Mouse (Mus musculus): ENCODE data around the gene Dab2ip. TPM values are rescaled to one million over a fixed set of nuclear protein-coding genes. Genes with fewer than 3 reads are reported as not detected.

Gene Dab2ip
- total and polyA plus RNA-seq, 3 experiments = 4.9 to 15.6 (median 7.8) TPM

- Histone ChIP-seq H3K36me3 (replicated peaks in 1 of 2; ENCODE audit: control insufficient read depth in 1 of 2, insufficient read depth in 1 of 2, low read length in 1 of 2) (peaks cover 2 to 16% of the 10 kb centered on the region in 2 experiments), H3K79me2 (replicated peaks; ENCODE audit: control insufficient read depth, extremely low read depth, insufficient read depth, poor library complexity, severe bottlenecking) (no peaks in the 10 kb centered on the region), H3K4me3 (replicated peaks in 1 of 3; ENCODE audit: low read depth in 2 of 3, low read length in 2 of 3, poor library complexity in 1 of 3) (no peak overlapping the region), H3K4me2 (ENCODE audit: insufficient read depth, low read depth, poor library complexity, severe bottlenecking) (no peak overlapping the region), H3K9ac (ENCODE audit: insufficient read depth, low read depth) (no peak overlapping the region), H3K4me1 (ENCODE audit: control insufficient read depth in 1 of 2, insufficient read depth in 2 of 2) (peaks cover 27 to 32% of the 10 kb centered on the region in 2 experiments), H3K9me3 (replicated peaks; ENCODE audit: low read length) (no peaks in the 10 kb centered on the region), H3K27ac (ENCODE audit: insufficient read depth, low read depth) (no peak overlapping the region), H3K27me3 (replicated peaks) (no peaks in the 10 kb centered on the region)
- dilution Hi-C loops (cut with MboI; ENCODE audit: extremely low pct_ligation_motif_present, extremely low pct_unique_long_range_greater_than_20kb, low sequenced_read_pairs) = no loop called here
- in situ Hi-C loops (cut with MboI; ENCODE audit: low pct_ligation_motif_present, low pct_unique_long_range_greater_than_20kb, low sequenced_read_pairs) = no loop called here
- TF ChIP-seq ELF1 (IDR thresholded peaks at IDR 0.05; ENCODE audit: low read depth, low read length) (no peak), POLR2AphosphoS2 (IDR thresholded peaks at IDR 0.05; ENCODE audit: low read depth, low read length) (no peak), SMC3 (IDR thresholded peaks at IDR 0.05; ENCODE audit: low read depth, low read length) (no peak), MAZ (IDR thresholded peaks at IDR 0.05; ENCODE audit: low read depth, low read length) (no peak), ZKSCAN1 (IDR thresholded peaks at IDR 0.05; ENCODE audit: borderline replicate concordance, low read depth, low read length) (no peak), EP300 (IDR thresholded peaks at IDR 0.05; ENCODE audit: low read length) (no peak)
- DNase-seq (ENCODE audit: extremely low read depth) = no peak
These were observed 82.5 kb downstream of the Dab2ip start for GRCm38 (mm10) chr2:35640576-35640975.

GRCm38 (mm10) chr2:35642224-35642623 is 84.2 kb downstream of the Dab2ip start:
- H3K9ac ChIP-seq (ENCODE audit: insufficient read depth, low read depth) = no peak overlapping the region
- peaks cover 2 to 18% of the 10 kb centered on the region in 2 experiments for H3K36me3 ChIP-seq (replicated peaks in 1 of 2; ENCODE audit: control insufficient read depth in 1 of 2, insufficient read depth in 1 of 2, low read length in 1 of 2)
- no peak overlapping the region for H3K4me2 ChIP-seq (ENCODE audit: insufficient read depth, low read depth, poor library complexity, severe bottlenecking)
- no peak overlapping the region for H3K27ac ChIP-seq (ENCODE audit: insufficient read depth, low read depth)
- peaks cover 26 to 27% of the 10 kb centered on the region in 2 experiments for H3K4me1 ChIP-seq (ENCODE audit: control insufficient read depth in 1 of 2, insufficient read depth in 2 of 2)
- in situ Hi-C loops (cut with MboI; ENCODE audit: low pct_ligation_motif_present, low pct_unique_long_range_greater_than_20kb, low sequenced_read_pairs) (no loop called here), dilution Hi-C loops (cut with MboI; ENCODE audit: extremely low pct_ligation_motif_present, extremely low pct_unique_long_range_greater_than_20kb, low sequenced_read_pairs) (no loop called here)
- H3K27me3 ChIP-seq (replicated peaks) = no peaks in the 10 kb centered on the region
- no peaks in the 10 kb centered on the region for H3K79me2 ChIP-seq (replicated peaks; ENCODE audit: control insufficient read depth, extremely low read depth, insufficient read depth, poor library complexity, severe bottlenecking)
- TF ChIP-seq IRF4 (IDR thresholded peaks at IDR 0.05; ENCODE audit: low read depth, low read length) = no peak
- no peak for TF ChIP-seq ZKSCAN1 (IDR thresholded peaks at IDR 0.05; ENCODE audit: borderline replicate concordance, low read depth, low read length)
- no peak for TF ChIP-seq EP300 (IDR thresholded peaks at IDR 0.05; ENCODE audit: low read length)
- TF ChIP-seq MXI1 (IDR thresholded peaks at IDR 0.05; ENCODE audit: low read depth, low read length) = no peak
- TF ChIP-seq PAX5 (IDR thresholded peaks at IDR 0.05; ENCODE audit: low read length) = no peak
- no peak for TF ChIP-seq ETS1 (conservative IDR thresholded peaks at IDR 0.05; ENCODE audit: low read depth, low read length)
- TF ChIP-seq POLR2A (IDR thresholded peaks at IDR 0.05; ENCODE audit: low read depth, low read length) = no peak
- no peak for TF ChIP-seq ELF1 (IDR thresholded peaks at IDR 0.05; ENCODE audit: low read depth, low read length)
- no peak for TF ChIP-seq USF2 (conservative IDR thresholded peaks at IDR 0.05; ENCODE audit: low read depth, low read length)
- H3K9me3 ChIP-seq (replicated peaks; ENCODE audit: low read length) = no peaks in the 10 kb centered on the region
- DNase-seq (ENCODE audit: extremely low read depth) = no peak
- no peak overlapping the region for H3K4me3 ChIP-seq (replicated peaks in 1 of 3; ENCODE audit: low read depth in 2 of 3, low read length in 2 of 3, poor library complexity in 1 of 3)

GRCm38 (mm10) chr2:35646553-35646952 is 88.5 kb downstream of the Dab2ip start:
- no peak overlapping the region for H3K4me3 ChIP-seq (replicated peaks in 1 of 3; ENCODE audit: low read depth in 2 of 3, low read length in 2 of 3, poor library complexity in 1 of 3)
- H3K9ac ChIP-seq (ENCODE audit: insufficient read depth, low read depth) = no peak overlapping the region
- H3K36me3 ChIP-seq (replicated peaks in 1 of 2; ENCODE audit: control insufficient read depth in 1 of 2, insufficient read depth in 1 of 2, low read length in 1 of 2) = peaks cover 2 to 21% of the 10 kb centered on the region in 2 experiments
- no peak overlapping the region for H3K27ac ChIP-seq (ENCODE audit: insufficient read depth, low read depth)
- no peaks in the 10 kb centered on the region for H3K27me3 ChIP-seq (replicated peaks)
- TF ChIP-seq MEF2A (IDR thresholded peaks at IDR 0.05; ENCODE audit: borderline replicate concordance, low read depth, low read length) = no peak
- no peak for TF ChIP-seq UBTF (IDR thresholded peaks at IDR 0.05; ENCODE audit: low read depth, low read length)
- TF ChIP-seq POLR2A (IDR thresholded peaks at IDR 0.05; ENCODE audit: low read depth, low read length) = no peak
- no peak for TF ChIP-seq TCF12 (IDR thresholded peaks at IDR 0.05; ENCODE audit: low read depth, low read length)
- in situ Hi-C loops (cut with MboI; ENCODE audit: low pct_ligation_motif_present, low pct_unique_long_range_greater_than_20kb, low sequenced_read_pairs) = loop anchor here (5.0 kb wide), 1 partner anchor 99 kb away; no protein-coding TSS in a partner anchor
- H3K4me2 ChIP-seq (ENCODE audit: insufficient read depth, low read depth, poor library complexity, severe bottlenecking) = no peak overlapping the region
- no peaks in the 10 kb centered on the region for H3K9me3 ChIP-seq (replicated peaks; ENCODE audit: low read length)
- DNase-seq (ENCODE audit: extremely low read depth) = no peak
- H3K79me2 ChIP-seq (replicated peaks; ENCODE audit: control insufficient read depth, extremely low read depth, insufficient read depth, poor library complexity, severe bottlenecking) = no peaks in the 10 kb centered on the region
- dilution Hi-C loops (cut with MboI; ENCODE audit: extremely low pct_ligation_motif_present, extremely low pct_unique_long_range_greater_than_20kb, low sequenced_read_pairs) = no loop called here
- peaks cover 6 to 26% of the 10 kb centered on the region in 2 experiments for H3K4me1 ChIP-seq (ENCODE audit: control insufficient read depth in 1 of 2, insufficient read depth in 2 of 2)
